Mouse (Mus musculus): Measurements from ENCODE around the gene Ift46. TPM values are rescaled to one million over a fixed set of nuclear protein-coding genes. Genes with fewer than 3 reads are reported as not detected.

Gene Ift46
- polyA plus RNA-seq, 1 experiment from 2014 or later: 24.5 TPM

- DNase-seq (no peak), ATAC-seq (no peak)
- no peaks in the 10 kb centered on the region for H3K9me3 ChIP-seq (ENCODE audit: low read length)
- no peaks in the 10 kb centered on the region for H3K4me1 ChIP-seq (ENCODE audit: insufficient read depth)
- WGBS (ENCODE audit: insufficient replicate concordance): 81% methylated on average over 2 of the region's 2 CpGs
- no peak overlapping the region for H3K4me3 ChIP-seq (ENCODE audit: low read depth, low read length)
- H3K36me3 ChIP-seq (replicated peaks; ENCODE audit: insufficient read depth, low read length): peaks cover 76% of the 10 kb centered on the region
- H3K27ac ChIP-seq (ENCODE audit: low read depth): no peak overlapping the region
- no peak overlapping the region for H3K9ac ChIP-seq (replicated peaks)
- TF ChIP-seq CTCF (IDR thresholded peaks at IDR 0.05; ENCODE audit: low read depth) (no peak), EP300 (IDR thresholded peaks at IDR 0.05; ENCODE audit: low read depth) (no peak)
- H3K4me2 ChIP-seq (ENCODE audit: low read depth, low read length): no peak overlapping the region
- H3K27me3 ChIP-seq (ENCODE audit: insufficient read depth, low read length): no peaks in the 10 kb centered on the region
These were observed 62.8 kb downstream of the Ift46 start for GRCm38 (mm10) chr9:44830506-44830905.

DNA sequence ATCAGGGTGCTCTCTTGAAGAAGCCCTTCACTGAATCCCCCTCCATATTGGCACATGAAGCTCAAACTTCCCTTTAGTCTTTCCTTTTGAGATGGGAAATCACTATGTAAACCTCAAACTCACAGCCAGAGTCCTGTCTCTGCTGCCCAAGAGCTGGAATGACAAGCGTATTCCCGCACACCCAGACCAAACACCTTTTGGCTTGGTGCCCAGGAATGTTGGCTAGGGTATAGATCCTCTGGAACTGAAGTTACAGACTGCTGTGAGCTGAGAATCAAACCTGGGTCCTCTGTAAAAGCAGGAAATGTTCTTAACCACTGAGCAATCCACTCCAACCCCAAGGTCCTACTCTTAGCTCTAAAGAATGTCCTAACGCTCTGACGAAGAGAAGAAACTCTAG is 64.6 kb downstream of the Ift46 start:
- H3K36me3 ChIP-seq (replicated peaks; ENCODE audit: insufficient read depth, low read length): peaks cover 72% of the 10 kb centered on the region
- peak; percentile 39 for DNase-seq
- WGBS (ENCODE audit: insufficient replicate concordance): 76% methylated on average over 4 of the region's 4 CpGs

GRCm38 (mm10) chr9:44836439-44836838 is 68.7 kb downstream of the Ift46 start:
- peak; percentile 80 for DNase-seq
- ATAC-seq: peak; percentile 23; the same call in 1 of the 2 replicates
- no peaks in the 10 kb centered on the region for H3K9me3 ChIP-seq (ENCODE audit: low read length)
- no peak overlapping the region for H3K4me2 ChIP-seq (ENCODE audit: low read depth, low read length)
- no peaks in the 10 kb centered on the region for H3K4me1 ChIP-seq (ENCODE audit: insufficient read depth)
- TF ChIP-seq EP300 (IDR thresholded peaks at IDR 0.05; ENCODE audit: low read depth) (no peak), CTCF (IDR thresholded peaks at IDR 0.05; ENCODE audit: low read depth) (peak; percentile 84)
- H3K27me3 ChIP-seq (ENCODE audit: insufficient read depth, low read length): no peaks in the 10 kb centered on the region
- 58% methylated on average over 7 of the region's 7 CpGs for WGBS (ENCODE audit: insufficient replicate concordance)
- H3K36me3 ChIP-seq (replicated peaks; ENCODE audit: insufficient read depth, low read length): peaks cover 57% of the 10 kb centered on the region
- H3K9ac ChIP-seq (replicated peaks): no peak overlapping the region
- H3K4me3 ChIP-seq (ENCODE audit: low read depth, low read length): no peak overlapping the region
- H3K27ac ChIP-seq (ENCODE audit: low read depth): no peak overlapping the region

More for the DNA sequence above, 64.6 kb downstream of the Ift46 start:
- H3K4me3 ChIP-seq (ENCODE audit: low read depth, low read length): no peak overlapping the region
- no peaks in the 10 kb centered on the region for H3K4me1 ChIP-seq (ENCODE audit: insufficient read depth)
- TF ChIP-seq CTCF (IDR thresholded peaks at IDR 0.05; ENCODE audit: low read depth) (no peak), EP300 (IDR thresholded peaks at IDR 0.05; ENCODE audit: low read depth) (no peak)
- no peak for ATAC-seq
- no peaks in the 10 kb centered on the region for H3K27me3 ChIP-seq (ENCODE audit: insufficient read depth, low read length)
- no peak overlapping the region for H3K9ac ChIP-seq (replicated peaks)
- H3K27ac ChIP-seq (ENCODE audit: low read depth): no peak overlapping the region
- no peaks in the 10 kb centered on the region for H3K9me3 ChIP-seq (ENCODE audit: low read length)
- H3K4me2 ChIP-seq (ENCODE audit: low read depth, low read length): no peak overlapping the region

- Histone ChIP-seq H3K27me3 (ENCODE audit: insufficient read depth, low read length) (no peaks in the 10 kb centered on the region), H3K4me3 (ENCODE audit: low read depth, low read length) (no peak overlapping the region), H3K4me2 (ENCODE audit: low read depth, low read length) (no peak overlapping the region), H3K9me3 (ENCODE audit: low read length) (no peaks in the 10 kb centered on the region), H3K27ac (ENCODE audit: low read depth) (no peak overlapping the region), H3K4me1 (ENCODE audit: insufficient read depth) (no peaks in the 10 kb centered on the region), H3K36me3 (replicated peaks; ENCODE audit: insufficient read depth, low read length) (peaks cover 66% of the 10 kb centered on the region), H3K9ac (replicated peaks) (no peak overlapping the region)
- ATAC-seq (no peak), DNase-seq (no peak)
- WGBS (ENCODE audit: insufficient replicate concordance): 82% methylated on average over 10 of the region's 10 CpGs
- TF ChIP-seq CTCF (IDR thresholded peaks at IDR 0.05; ENCODE audit: low read depth) (peak; percentile 72), EP300 (IDR thresholded peaks at IDR 0.05; ENCODE audit: low read depth) (no peak)
These were observed 73.5 kb downstream of the Ift46 start for GRCm38 (mm10) chr9:44841241-44841640.

Other genes with a start within 250 kb of the Ift46 start
- 0.32 and 0.55 TPM in 2 replicates for gene Cxcr5, start 206.0 kb upstream of the Ift46 start, polyA plus RNA-seq (2015; fragmentation: Nextera tagmentation; extraction: Ambion mirVana)
- gene Ddx6, start 163.0 kb upstream of the Ift46 start, polyA plus RNA-seq (2015; fragmentation: Nextera tagmentation; extraction: Ambion mirVana): 5.3 and 6.3 TPM in 2 replicates
- gene Treh, start 94.7 kb upstream of the Ift46 start, polyA plus RNA-seq (2015; fragmentation: Nextera tagmentation; extraction: Ambion mirVana): 0.94 and 1.4 TPM in 2 replicates
- gene Phldb1, start 32.7 kb upstream of the Ift46 start, polyA plus RNA-seq (2015; fragmentation: Nextera tagmentation; extraction: Ambion mirVana): 1.5 and 2.2 TPM in 2 replicates
- gene Arcn1, start 63 bp upstream of the Ift46 start, polyA plus RNA-seq (2015; fragmentation: Nextera tagmentation; extraction: Ambion mirVana): 53.5 and 58.4 TPM in 2 replicates
- gene Tmem25, start 31.4 kb downstream of the Ift46 start, polyA plus RNA-seq (2015; fragmentation: Nextera tagmentation; extraction: Ambion mirVana): 5.6 and 6.0 TPM in 2 replicates
- gene Ttc36, start 35.2 kb downstream of the Ift46 start, polyA plus RNA-seq (2015; fragmentation: Nextera tagmentation; extraction: Ambion mirVana): 588 and 688 TPM in 2 replicates
- 1.8 and 2.2 TPM in 2 replicates for gene Kmt2a, start 113.4 kb downstream of the Ift46 start, polyA plus RNA-seq (2015; fragmentation: Nextera tagmentation; extraction: Ambion mirVana)
- gene Atp5l, start 152.8 kb downstream of the Ift46 start, polyA plus RNA-seq (2015; fragmentation: Nextera tagmentation; extraction: Ambion mirVana): 764 and 787 TPM in 2 replicates
- 7.5 and 7.9 TPM in 2 replicates for gene Ube4a, start 197.7 kb downstream of the Ift46 start, polyA plus RNA-seq (2015; fragmentation: Nextera tagmentation; extraction: Ambion mirVana)
- 1.8 and 2.2 TPM in 2 replicates for gene Cd3g, start 212.5 kb downstream of the Ift46 start, polyA plus RNA-seq (2015; fragmentation: Nextera tagmentation; extraction: Ambion mirVana)
- gene Cd3d, start 213.9 kb downstream of the Ift46 start, polyA plus RNA-seq (2015; fragmentation: Nextera tagmentation; extraction: Ambion mirVana): 0.17 and 0.46 TPM in 2 replicates
- not detected in 2 replicates for gene Cd3e, start 241.7 kb downstream of the Ift46 start, polyA plus RNA-seq (2015; fragmentation: Nextera tagmentation; extraction: Ambion mirVana)

All from liver, postnatal 0 days (tissue).